Mouse (Mus musculus) intestine, postnatal 0 days (tissue): ENCODE results near the gene Ankrd54. TPM values are rescaled to one million over a fixed set of nuclear protein-coding genes. Genes with fewer than 3 reads are reported as not detected.

Experiments
- ATAC-seq: fragments of 200-750 bp; cut with Nextera tagmentation; 2 replicates; pipeline ENCODE4 v1.8.0; 2017; ENCODE audit warnings: mild to moderate bottlenecking, moderate TSS enrichment, moderate library complexity
- H3K27ac ChIP-seq: fragments of 300-500 bp; sonication (generic); 2 replicates; pipeline ENCODE4 v1.5.1; 2014; ENCODE audit warnings: mild to moderate bottlenecking, low read depth, low read length, moderate library complexity
- H3K27me3 ChIP-seq: fragments of 300-500 bp; sonication (generic); replicated peaks from 2 replicates; pipeline ENCODE4 v1.6.1; 2014; ENCODE audit warnings: low read length, mixed read lengths; ENCODE audit not compliant: control insufficient read depth, insufficient read depth
- H3K36me3 ChIP-seq: fragments of 300-500 bp; sonication (generic); 2 replicates; pipeline ENCODE4 v1.6.1; 2014; ENCODE audit warnings: mild to moderate bottlenecking, moderate library complexity; ENCODE audit not compliant: control insufficient read depth, insufficient read depth
- H3K4me1 ChIP-seq: fragments of 300-500 bp; sonication (generic); replicated peaks from 2 replicates; pipeline ENCODE4 v1.6.1; 2014; ENCODE audit warnings: antibody characterized with exemption, low read length, mixed read lengths; ENCODE audit not compliant: control insufficient read depth, insufficient read depth
- H3K4me2 ChIP-seq: fragments of 300-500 bp; sonication (generic); replicated peaks from 2 replicates; pipeline ENCODE4 v1.6.1; 2014; ENCODE audit warnings: low read depth, mild to moderate bottlenecking, moderate library complexity
- H3K4me3 ChIP-seq: fragments of 300-500 bp; sonication (generic); 2 replicates; pipeline ENCODE4 v1.5.1; 2014; ENCODE audit warnings: low read depth, low read length
- H3K9ac ChIP-seq: fragments of 300-500 bp; sonication (generic); 2 replicates; pipeline ENCODE4 v1.6.1; 2014; ENCODE audit warnings: mild to moderate bottlenecking, low read depth, low read length
- H3K9me3 ChIP-seq: fragments of 300-500 bp; sonication (generic); 2 replicates; pipeline ENCODE4 v1.6.1; 2016; ENCODE audit warnings: mixed run types; ENCODE audit not compliant: control insufficient read depth
- CTCF ChIP-seq: sonication (generic); IDR thresholded peaks from 2 replicates; pipeline ENCODE4 v1.5.1; 2016; ENCODE audit warnings: low read depth, mild to moderate bottlenecking, control low read depth, antibody characterized with exemption, moderate library complexity
- WGBS: fragments of 180-500 bp; shearing (Covaris S2); extraction: QIAGEN DNeasy Blood & Tissue Kit; methylation state at CpG from one replicate; pipeline ENCODE4 v1.1.7; 2014; 5-methylcytosine and 5-hydroxymethylcytosine counted together
- polyA plus RNA-seq: library from polyadenylated mRNA; unstranded; fragments of >200 nt; fragmentation: Nextera tagmentation; extraction: Ambion mirVana; gene quantifications from 2 replicates; pipeline ENCODE4 v1.2.1, GENCODE M21; 2015

The Ankrd54 gene
- polyA plus RNA-seq, 1 experiment from 2014 or later, result 44.1 TPM

DNA sequence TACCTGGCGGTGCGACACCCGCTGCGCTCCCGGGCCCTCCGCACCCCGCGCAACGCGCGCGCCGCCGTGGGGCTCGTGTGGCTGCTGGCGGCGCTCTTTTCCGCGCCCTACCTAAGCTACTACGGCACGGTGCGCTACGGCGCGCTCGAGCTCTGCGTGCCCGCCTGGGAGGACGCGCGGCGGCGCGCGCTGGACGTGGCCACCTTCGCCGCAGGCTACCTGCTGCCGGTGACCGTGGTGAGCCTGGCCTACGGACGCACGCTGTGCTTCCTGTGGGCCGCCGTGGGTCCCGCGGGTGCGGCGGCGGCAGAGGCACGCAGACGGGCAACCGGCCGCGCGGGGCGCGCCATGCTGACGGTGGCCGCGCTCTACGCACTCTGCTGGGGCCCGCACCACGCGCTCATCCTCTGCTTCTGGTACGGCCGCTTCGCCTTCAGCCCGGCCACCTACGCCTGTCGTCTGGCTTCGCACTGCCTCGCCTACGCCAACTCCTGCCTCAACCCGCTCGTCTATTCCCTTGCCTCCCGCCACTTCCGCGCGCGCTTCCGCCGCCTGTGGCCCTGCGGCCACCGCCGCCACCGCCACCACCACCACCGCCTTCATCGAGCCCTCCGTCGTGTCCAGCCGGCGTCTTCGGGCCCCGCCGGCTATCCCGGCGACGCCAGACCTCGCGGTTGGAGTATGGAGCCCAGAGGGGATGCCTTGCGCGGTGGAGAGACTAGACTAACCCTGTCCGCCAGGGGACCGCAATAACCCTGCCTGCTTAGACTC is 19.8 kb downstream of the Ankrd54 start:
- H3K27ac ChIP-seq, result peak overlapping the region; percentile 70
- peak; percentile 44 for TF ChIP-seq CTCF
- H3K4me3 ChIP-seq, result peak overlapping the region; percentile 49
- H3K9ac ChIP-seq, result peak overlapping the region; percentile 64
- H3K27me3 ChIP-seq, result peaks cover 17% of the 10 kb centered on the region; the same call in 1 of the 2 replicates
- peaks cover 3% of the 10 kb centered on the region; the same call in 1 of the 2 replicates for H3K4me1 ChIP-seq
- peak overlapping the region; percentile 94 for H3K4me2 ChIP-seq
- 2% methylated on average over 97 of the region's 105 CpGs for WGBS
- no peaks in the 10 kb centered on the region for H3K36me3 ChIP-seq
- H3K9me3 ChIP-seq, result no peaks in the 10 kb centered on the region
- ATAC-seq, result 0 out of 2 replicates have a peak, but pooled peaks have one; percentile 5

DNA sequence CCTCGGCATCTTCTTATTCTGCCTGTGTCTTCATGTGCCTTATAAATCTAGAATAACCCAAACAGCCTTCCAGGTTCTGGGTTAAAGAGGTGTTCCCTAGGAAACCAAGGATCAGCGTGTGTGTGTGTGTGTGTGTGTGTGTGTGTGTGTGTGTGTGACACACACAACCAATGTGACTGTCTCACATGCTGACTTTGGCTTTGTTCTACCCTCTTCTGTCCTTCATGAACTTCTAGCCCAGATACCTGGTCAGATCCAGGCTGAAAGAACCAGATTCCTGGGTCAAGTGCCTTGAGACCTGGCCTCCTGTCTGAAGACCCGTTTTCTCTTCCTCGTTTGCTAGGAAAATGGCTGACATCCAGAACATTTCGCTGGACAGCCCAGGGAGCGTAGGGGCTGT is 21.1 kb downstream of the Ankrd54 start, which contains the start of gene Galr3:
Galr3 (plus strand) TSS at position 301 of the 400 bp plus-strand sequence.
- no peak for ATAC-seq
- H3K36me3 ChIP-seq, result peaks cover 9% of the 10 kb centered on the region
- peak within 1 kb of the TSS; percentile 73 for H3K27ac ChIP-seq
- peak within 1 kb of the TSS; percentile 49 for H3K4me3 ChIP-seq
- H3K9ac ChIP-seq, result peak within 1 kb of the TSS; percentile 64
- H3K4me1 ChIP-seq, result peaks cover 3% of the 10 kb centered on the region; the same call in 1 of the 2 replicates
- peak within 1 kb of the TSS; percentile 94 for H3K4me2 ChIP-seq
- H3K9me3 ChIP-seq, result no peaks in the 10 kb centered on the region
- TF ChIP-seq CTCF, result no peak
- 64% methylated on average over 6 of the region's 6 CpGs for WGBS
- H3K27me3 ChIP-seq, result peaks cover 17% of the 10 kb centered on the region; the same call in 1 of the 2 replicates

DNA sequence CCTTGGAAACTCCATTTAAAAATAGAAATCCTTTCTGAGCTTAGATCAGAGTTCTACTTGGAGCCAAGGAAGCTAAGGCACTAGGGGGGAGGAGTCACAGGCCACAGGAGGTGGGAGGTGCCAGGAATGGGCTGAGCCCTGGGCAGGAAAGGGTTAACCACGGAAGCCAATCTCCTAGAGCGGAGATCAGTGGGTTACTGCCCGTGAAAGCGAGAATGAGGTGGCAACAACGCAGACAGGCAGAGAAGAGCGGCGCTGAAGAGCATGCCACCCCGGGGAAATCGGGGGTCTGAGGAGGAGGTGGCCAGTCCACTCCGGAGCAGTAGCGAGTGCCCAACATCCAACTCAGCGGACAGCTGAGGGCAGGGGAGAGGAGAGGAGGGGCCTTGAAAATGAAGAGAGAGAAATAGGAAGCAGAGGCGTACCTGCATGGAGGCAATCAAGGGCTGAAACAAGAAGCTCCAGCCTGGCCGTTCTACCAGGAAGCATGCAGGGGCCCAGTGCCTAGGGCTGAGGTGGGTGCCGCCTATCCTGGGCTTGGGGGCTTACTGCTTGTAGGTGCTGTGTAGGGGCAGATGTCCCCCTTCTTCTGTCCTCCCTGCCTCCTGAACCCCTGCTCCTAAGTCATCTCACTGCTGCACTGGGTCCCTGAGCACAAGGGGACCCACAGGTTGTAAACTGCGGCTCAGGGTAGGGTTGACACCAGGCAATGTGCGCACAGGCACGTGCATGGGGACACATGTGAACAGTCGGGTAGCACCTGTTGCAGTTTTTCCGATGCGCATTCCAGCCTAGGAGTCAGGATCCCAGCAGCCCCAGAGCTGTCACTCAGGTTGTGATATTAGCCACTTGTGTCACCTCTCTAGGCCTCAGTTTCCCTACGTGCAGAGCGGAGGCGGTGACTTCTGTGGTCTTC is 21.9 kb downstream of the Ankrd54 start:
- no peaks in the 10 kb centered on the region for H3K9me3 ChIP-seq
- peak overlapping the region; percentile 34 for H3K4me3 ChIP-seq
- peak overlapping the region; percentile 94 for H3K4me2 ChIP-seq
- TF ChIP-seq CTCF, result peak; percentile 7; the same call in 1 of the 2 replicates
- peaks cover 3% of the 10 kb centered on the region; the same call in 1 of the 2 replicates for H3K4me1 ChIP-seq
- no peak for ATAC-seq
- 14% methylated on average over 24 of the region's 24 CpGs for WGBS
- H3K36me3 ChIP-seq, result peaks cover 18% of the 10 kb centered on the region
- H3K27me3 ChIP-seq, result peaks cover 17% of the 10 kb centered on the region; the same call in 1 of the 2 replicates
- H3K27ac ChIP-seq, result peak overlapping the region; percentile 73
- H3K9ac ChIP-seq, result peak overlapping the region; percentile 1; the same call in 1 of the 2 replicates

DNA sequence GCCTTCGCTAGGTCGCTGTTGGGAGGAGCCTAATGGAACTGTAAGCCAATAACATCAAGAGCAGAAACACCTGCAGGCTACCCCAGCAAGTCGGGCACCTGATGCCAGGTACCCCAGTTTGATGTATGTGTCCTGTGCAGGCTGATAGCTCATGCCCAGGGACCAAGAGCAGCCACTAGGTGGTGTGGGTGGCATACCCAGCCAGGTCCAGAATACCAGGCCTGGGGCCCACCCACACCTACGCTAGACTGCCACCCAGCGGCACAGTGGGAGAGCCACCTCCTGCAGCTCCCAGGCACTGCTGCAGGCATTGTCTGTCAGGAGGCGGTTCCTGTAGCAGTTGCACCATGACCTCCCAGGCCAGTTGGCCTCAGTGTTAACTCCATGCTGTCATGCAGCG is 23.8 kb downstream of the Ankrd54 start:
- ATAC-seq, result peak; percentile 80
- Histone ChIP-seq H3K36me3 (peaks cover 25% of the 10 kb centered on the region), H3K27me3 (peaks cover 17% of the 10 kb centered on the region; the same call in 1 of the 2 replicates), H3K4me2 (peak overlapping the region; percentile 18), H3K9ac (no peak overlapping the region), H3K9me3 (no peaks in the 10 kb centered on the region), H3K27ac (peak overlapping the region; percentile 52; the same call in 1 of the 2 replicates), H3K4me3 (no peak overlapping the region), H3K4me1 (peaks cover 3% of the 10 kb centered on the region; the same call in 1 of the 2 replicates)
- TF ChIP-seq CTCF, result peak; percentile 100
- 15% methylated on average over 7 of the region's 7 CpGs for WGBS

DNA sequence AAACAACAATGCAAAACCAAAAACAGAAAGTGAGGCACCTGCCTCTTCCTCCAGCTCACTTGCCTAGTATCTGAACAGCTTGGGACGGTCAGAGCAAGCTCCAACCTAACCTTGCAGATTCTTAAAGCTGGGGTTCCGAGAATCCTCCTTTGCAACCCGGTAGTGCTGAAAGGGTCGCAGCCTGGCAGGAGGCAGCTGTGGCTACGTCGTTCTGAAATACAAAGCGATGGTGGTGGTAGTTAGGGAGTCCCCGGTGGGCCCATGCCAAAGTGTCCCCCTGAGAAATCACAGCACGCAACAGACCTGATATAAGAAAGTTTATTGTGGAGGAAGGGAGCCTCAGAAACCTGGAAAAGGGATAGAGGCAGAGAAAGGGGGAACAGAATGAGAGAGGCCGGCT is 24.4 kb downstream of the Ankrd54 start:
- WGBS, result 76% methylated on average over 10 of the region's 10 CpGs
- Histone ChIP-seq H3K27ac (0 out of 2 replicates have a peak overlapping the region, but pooled peaks have one; percentile 5), H3K36me3 (peaks cover 27% of the 10 kb centered on the region)

More for the DNA sequence above, 24.4 kb downstream of the Ankrd54 start:
- H3K4me3 ChIP-seq, result no peak overlapping the region
- TF ChIP-seq CTCF, result no peak
- ATAC-seq, result no peak
- H3K4me1 ChIP-seq, result peaks cover 3% of the 10 kb centered on the region; the same call in 1 of the 2 replicates
- no peak overlapping the region for H3K9ac ChIP-seq
- H3K4me2 ChIP-seq, result peak overlapping the region; percentile 35
- no peaks in the 10 kb centered on the region for H3K9me3 ChIP-seq
- H3K27me3 ChIP-seq, result peaks cover 15% of the 10 kb centered on the region; the same call in 1 of the 2 replicates
